Mouse (Mus musculus) MEL (cell line): ENCODE results near the gene Tnxb.

ENCODE experiments used
- CTCF ChIP-seq, 3 experiments: IDR thresholded peaks in 2 of 3; conservative IDR thresholded peaks in 1 of 3; 2 replicates each; pipeline ENCODE4 v1.5.1; 2011 to 2012; ENCODE audit warnings: low read length in 3 of 3, low read depth in 2 of 3, mild to moderate bottlenecking in 2 of 3, improper control_type of control experiment in 1 of 3, inconsistent platforms in 1 of 3, mixed read lengths in 1 of 3, moderate library complexity in 1 of 3; ENCODE audit not compliant: control insufficient read depth in 1 of 3, insufficient read depth in 1 of 3, poor library complexity in 1 of 3, severe bottlenecking in 1 of 3
- E2F4 ChIP-seq: IDR thresholded peaks from 2 replicates; pipeline ENCODE4 v1.6.1; 2011; ENCODE audit warnings: low read depth, low read length, improper control_type of control experiment, borderline replicate concordance
- EP300 ChIP-seq, 2 experiments: IDR thresholded peaks; 2 replicates each; pipeline ENCODE4 v1.6.1; 2011; ENCODE audit warnings: improper control_type of control experiment in 2 of 2, low read length in 2 of 2, low read depth in 1 of 2, mild to moderate bottlenecking in 1 of 2
- GABPA ChIP-seq: IDR thresholded peaks from 2 replicates; pipeline ENCODE4 v1.6.1; 2012; ENCODE audit warnings: low read depth, mild to moderate bottlenecking, inconsistent platforms, low read length, improper control_type of control experiment, moderate library complexity
- GATA1 ChIP-seq: IDR thresholded peaks from 2 replicates; pipeline ENCODE4 v1.6.1; 2011; ENCODE audit warnings: low read depth, low read length, improper control_type of control experiment
- JUND ChIP-seq: IDR thresholded peaks from 2 replicates; pipeline ENCODE4 v1.6.1; 2011; ENCODE audit warnings: low read depth, mild to moderate bottlenecking, improper control_type of control experiment, low read length
- MYC ChIP-seq: IDR thresholded peaks from 2 replicates; pipeline ENCODE4 v1.6.1; 2011; ENCODE audit warnings: low read depth, mild to moderate bottlenecking, low read length, improper control_type of control experiment, moderate library complexity
- NRF1 ChIP-seq: IDR thresholded peaks from 2 replicates; pipeline ENCODE4 v1.6.1; 2014; ENCODE audit warnings: low read depth, mild to moderate bottlenecking, inconsistent platforms, low read length, improper control_type of control experiment, moderate library complexity; ENCODE audit not compliant: poor library complexity, insufficient read depth, severe bottlenecking
- POLR2A ChIP-seq, 2 experiments: IDR thresholded peaks; 2 replicates each; pipeline ENCODE4 v1.6.1; 2011 to 2012; ENCODE audit warnings: low read length in 2 of 2, mild to moderate bottlenecking in 2 of 2, control low read depth in 1 of 2, improper control_type of control experiment in 1 of 2, low read depth in 1 of 2, moderate library complexity in 1 of 2; ENCODE audit not compliant: control insufficient read depth in 1 of 2, insufficient read depth in 1 of 2, poor library complexity in 1 of 2
- ZC3H11A ChIP-seq: IDR thresholded peaks from 2 replicates; pipeline ENCODE4 v1.6.1; 2012; ENCODE audit warnings: low read depth, mild to moderate bottlenecking, inconsistent platforms, low read length, improper control_type of control experiment
- ZNF384 ChIP-seq: IDR thresholded peaks from 2 replicates; pipeline ENCODE4 v1.6.1; 2012; ENCODE audit warnings: low read depth, mild to moderate bottlenecking, inconsistent platforms, low read length, improper control_type of control experiment

GRCm38 (mm10) chr17:34680191-34680590 is 9.9 kb downstream of the Tnxb start:
- TF ChIP-seq POLR2A (IDR thresholded peaks at IDR 0.05; ENCODE audit: control insufficient read depth in 1 of 2, insufficient read depth in 1 of 2, low read depth in 1 of 2, low read length in 2 of 2, poor library complexity in 1 of 2), result no peak
- no peak for TF ChIP-seq EP300 (IDR thresholded peaks at IDR 0.05; ENCODE audit: low read depth in 1 of 2, low read length in 2 of 2)
- TF ChIP-seq GATA1, result no peak
- TF ChIP-seq CTCF (IDR thresholded peaks at IDR 0.05 in 2 of 3, conservative IDR thresholded peaks at IDR 0.05 in 1 of 3; ENCODE audit: control insufficient read depth in 1 of 3, insufficient read depth in 1 of 3, low read depth in 2 of 3, low read length in 3 of 3, poor library complexity in 1 of 3, severe bottlenecking in 1 of 3), result no peak
- no peak for TF ChIP-seq ZC3H11A
- no peak for TF ChIP-seq NRF1
- no peak for TF ChIP-seq GABPA
- no peak for TF ChIP-seq E2F4
- no peak for TF ChIP-seq ZNF384
- no peak for TF ChIP-seq JUND
- TF ChIP-seq MYC, result no peak
